Mouse (Mus musculus) hindbrain, postnatal 0 days (tissue): ENCODE measurements around the gene Anapc7. TPM values are rescaled to one million over a fixed set of nuclear protein-coding genes. Genes with fewer than 3 reads are reported as not detected.
A peak's percentile ranks its signal among the peaks of the same experiment; 100 is the strongest.

Experiments used
- ATAC-seq: fragments of 200-750 bp; cut with Nextera tagmentation; 2 replicates; pipeline ENCODE4 v1.8.0; 2017; ENCODE audit warnings: mild to moderate bottlenecking, moderate TSS enrichment, moderate library complexity
- DNase-seq: peaks from one replicate; pipeline ENCODE4 v3.0.0-alpha.2; 2015; ENCODE audit warnings: low spot score
- H3K27ac ChIP-seq: fragments of 300-500 bp; sonication (generic); 2 replicates; pipeline ENCODE4 v1.5.1; 2014; ENCODE audit warnings: mild to moderate bottlenecking
- H3K27me3 ChIP-seq: fragments of 300-500 bp; sonication (generic); 2 replicates; pipeline ENCODE4 v1.6.1; 2014; ENCODE audit warnings: low read length, mixed read lengths; ENCODE audit not compliant: insufficient read depth
- H3K36me3 ChIP-seq: fragments of 300-500 bp; sonication (generic); 2 replicates; pipeline ENCODE4 v1.6.1; 2014; ENCODE audit warnings: low read length, mixed read lengths; ENCODE audit not compliant: insufficient read depth
- H3K4me1 ChIP-seq: fragments of 300-500 bp; sonication (generic); 2 replicates; pipeline ENCODE4 v1.6.1; 2014; ENCODE audit warnings: antibody characterized with exemption, low read length, mixed read lengths; ENCODE audit not compliant: insufficient read depth
- H3K4me2 ChIP-seq: fragments of 300-500 bp; sonication (generic); 2 replicates; pipeline ENCODE4 v1.6.1; 2014; ENCODE audit warnings: low read depth, mild to moderate bottlenecking, low read length, moderate library complexity, mixed read lengths
- H3K4me3 ChIP-seq: fragments of 300-500 bp; sonication (generic); 2 replicates; pipeline ENCODE4 v1.5.1; 2014; ENCODE audit warnings: low read length
- H3K9ac ChIP-seq: fragments of 300-500 bp; sonication (generic); replicated peaks from 2 replicates; pipeline ENCODE4 v1.6.1; 2014; ENCODE audit warnings: mild to moderate bottlenecking, low read length, moderate library complexity, mixed read lengths
- H3K9me3 ChIP-seq: fragments of 300-500 bp; sonication (generic); 2 replicates; pipeline ENCODE4 v1.6.1; 2016; ENCODE audit warnings: low read length, mixed read lengths
- CTCF ChIP-seq: IDR thresholded peaks from 2 replicates; pipeline ENCODE4 v1.5.1; 2016; ENCODE audit warnings: antibody characterized with exemption, control low read depth, low read depth
- WGBS: fragments of 180-500 bp; shearing (Covaris S2); extraction: QIAGEN DNeasy Blood & Tissue Kit; methylation state at CpG from one replicate; pipeline ENCODE4 v1.1.7; 2014; 5-methylcytosine and 5-hydroxymethylcytosine counted together
- polyA plus RNA-seq: library from polyadenylated mRNA; unstranded; fragments of >200 nt; fragmentation: Nextera tagmentation; extraction: Ambion mirVana; gene quantifications from 2 replicates; pipeline ENCODE4 v1.2.1, GENCODE M21; 2015
- total RNA-seq: library from RNA; depleted of rRNA; stranded (reverse); fragments of >200 nt; gene quantifications from 2 replicates; pipeline ENCODE4 v1.2.3, GENCODE M21; 2014

The Anapc7 gene
- total and polyA plus RNA-seq, 2 experiments from 2014 or later: 32.0 to 44.6 TPM

DNA sequence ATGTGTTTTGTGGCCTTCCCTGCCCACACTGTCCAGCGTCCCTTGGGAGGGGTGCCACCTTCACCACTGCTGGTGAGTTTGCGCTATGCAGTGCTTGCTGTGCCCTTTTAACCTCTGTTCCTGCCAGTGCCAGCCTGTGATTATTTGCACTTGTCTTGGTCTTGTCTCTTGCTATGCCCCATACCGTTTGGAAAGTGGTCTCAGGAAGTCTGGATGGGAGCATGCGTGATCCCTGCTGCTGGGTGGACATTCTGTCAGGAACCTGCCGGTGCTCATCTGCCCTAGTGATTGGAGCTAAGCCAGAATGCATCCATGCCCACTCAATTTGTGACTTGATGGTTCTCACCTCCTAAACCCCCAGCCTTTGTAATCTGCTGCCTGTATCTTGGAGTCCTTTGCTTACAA, 29.4 kb downstream of the Anapc7 start:
- Histone ChIP-seq H3K9me3 (no peaks in the 10 kb centered on the region), H3K36me3 (peaks cover 39% of the 10 kb centered on the region), H3K4me3 (no peak overlapping the region), H3K9ac (no peak overlapping the region), H3K4me1 (no peaks in the 10 kb centered on the region), H3K4me2 (no peak overlapping the region), H3K27ac (no peak overlapping the region), H3K27me3 (no peaks in the 10 kb centered on the region)
- ATAC-seq (no peak), DNase-seq (no peak)
- no peak for TF ChIP-seq CTCF
- 58% methylated on average over 5 of the region's 5 CpGs for WGBS

GRCm38 (mm10) chr5:122451324-122451723, 29.8 kb downstream of the Anapc7 start:
- no peak overlapping the region for H3K9ac ChIP-seq
- H3K4me3 ChIP-seq: no peak overlapping the region
- peaks cover 40% of the 10 kb centered on the region for H3K36me3 ChIP-seq
- ATAC-seq (no peak), DNase-seq (no peak)
- no peak overlapping the region for H3K27ac ChIP-seq
- no peaks in the 10 kb centered on the region for H3K9me3 ChIP-seq
- 84% methylated on average over 5 of the region's 5 CpGs for WGBS
- H3K4me2 ChIP-seq: no peak overlapping the region
- no peak for TF ChIP-seq CTCF
- H3K4me1 ChIP-seq: no peaks in the 10 kb centered on the region
- H3K27me3 ChIP-seq: no peaks in the 10 kb centered on the region

GRCm38 (mm10) chr5:122452194-122452593, 30.7 kb downstream of the Anapc7 start:
- DNase-seq: no peak
- ATAC-seq: no peak
- Histone ChIP-seq H3K36me3 (peaks cover 45% of the 10 kb centered on the region), H3K27me3 (no peaks in the 10 kb centered on the region), H3K4me1 (no peaks in the 10 kb centered on the region), H3K4me2 (no peak overlapping the region), H3K27ac (0 out of 2 replicates have a peak overlapping the region, but pooled peaks have one; percentile 4), H3K4me3 (no peak overlapping the region), H3K9me3 (no peaks in the 10 kb centered on the region), H3K9ac (no peak overlapping the region)
- WGBS: 80% methylated on average over 7 of the region's 7 CpGs
- TF ChIP-seq CTCF: no peak

DNA sequence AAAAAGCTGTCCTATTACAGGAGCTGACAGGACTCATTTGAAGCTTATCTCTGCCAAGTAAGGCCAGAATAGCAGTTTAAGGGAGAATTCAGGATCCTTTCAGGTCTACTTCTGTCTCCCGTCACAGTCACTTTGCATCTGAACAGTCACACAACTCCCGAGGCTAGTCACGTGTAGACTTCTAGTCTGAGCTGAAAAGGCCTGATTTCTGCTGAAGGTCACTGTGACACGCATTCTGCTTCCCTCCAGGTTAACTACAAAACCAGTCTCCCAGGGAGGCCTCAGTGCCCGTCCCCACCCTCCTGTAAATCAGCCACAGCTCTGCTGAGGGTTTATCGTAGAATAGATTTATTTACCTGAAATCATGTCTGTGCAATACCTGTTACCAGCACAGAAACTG, 31.7 kb downstream of the Anapc7 start:
- no peak for TF ChIP-seq CTCF
- Histone ChIP-seq H3K4me2 (no peak overlapping the region), H3K4me3 (no peak overlapping the region), H3K36me3 (peaks cover 55% of the 10 kb centered on the region), H3K9me3 (no peaks in the 10 kb centered on the region), H3K27ac (no peak overlapping the region), H3K4me1 (no peaks in the 10 kb centered on the region), H3K9ac (no peak overlapping the region), H3K27me3 (no peaks in the 10 kb centered on the region)
- no peak for ATAC-seq
- DNase-seq: no peak
- 66% methylated on average over 6 of the region's 6 CpGs for WGBS

DNA sequence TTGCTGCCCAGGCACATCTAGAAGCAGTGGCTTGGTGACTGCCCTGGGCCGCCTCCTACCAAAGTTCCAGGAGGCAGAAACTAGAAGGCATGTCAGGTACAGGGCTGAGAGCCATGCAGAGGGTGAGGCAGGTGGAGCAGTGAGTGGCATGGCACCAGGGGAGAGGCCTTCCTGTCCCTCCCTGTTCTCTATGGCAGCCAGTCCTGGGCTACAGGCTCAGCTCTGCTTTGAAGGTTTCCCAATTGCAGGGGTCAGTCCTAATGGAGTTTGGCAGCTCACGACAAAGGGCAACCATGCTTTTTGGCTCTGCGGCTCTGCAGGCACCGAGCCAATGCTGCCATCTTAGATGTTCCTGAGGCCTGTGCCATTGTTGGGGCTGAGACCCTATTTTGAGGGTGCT, 32.9 kb downstream of the Anapc7 start:
- Histone ChIP-seq H3K4me1 (no peaks in the 10 kb centered on the region), H3K27me3 (no peaks in the 10 kb centered on the region), H3K36me3 (peaks cover 67% of the 10 kb centered on the region), H3K9me3 (no peaks in the 10 kb centered on the region), H3K4me3 (no peak overlapping the region), H3K9ac (no peak overlapping the region), H3K4me2 (no peak overlapping the region), H3K27ac (no peak overlapping the region)
- DNase-seq: peak; percentile 40
- no peak for ATAC-seq
- TF ChIP-seq CTCF: no peak
- 77% methylated on average over 4 of the region's 4 CpGs for WGBS

- TF ChIP-seq CTCF: no peak
- H3K9me3 ChIP-seq: no peaks in the 10 kb centered on the region
Measured at GRCm38 (mm10) chr5:122454883-122455282, 33.4 kb downstream of the Anapc7 start.

DNA sequence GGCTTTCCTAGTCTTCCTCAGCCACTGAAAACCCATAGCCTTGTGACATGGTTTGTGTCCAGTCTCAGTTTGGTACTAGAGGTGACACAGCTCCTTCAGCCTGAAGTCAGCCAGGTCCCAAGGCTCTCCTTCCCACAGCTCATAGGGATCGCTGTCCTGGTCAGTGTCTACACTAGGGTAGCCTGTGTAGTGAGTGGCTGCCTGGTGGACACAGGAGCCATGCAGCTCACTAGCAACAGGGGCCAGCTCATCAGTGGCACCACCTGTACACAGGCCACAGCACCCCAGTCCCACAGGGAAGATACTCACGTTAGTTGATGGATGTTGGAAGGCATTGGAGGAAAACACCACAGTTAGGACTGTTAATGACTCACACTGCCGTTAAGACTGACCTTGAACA, 34.1 kb downstream of the Anapc7 start:
- no peak overlapping the region for H3K9ac ChIP-seq
- TF ChIP-seq CTCF: no peak
- WGBS: 86% methylated on average over 3 of the region's 3 CpGs
- H3K9me3 ChIP-seq: no peaks in the 10 kb centered on the region
- no peak for DNase-seq
- H3K4me2 ChIP-seq: no peak overlapping the region
- ATAC-seq: no peak
- H3K27ac ChIP-seq: no peak overlapping the region; the same call in 1 of the 2 replicates
- H3K4me1 ChIP-seq: no peaks in the 10 kb centered on the region
- H3K36me3 ChIP-seq: peaks cover 79% of the 10 kb centered on the region
- no peaks in the 10 kb centered on the region for H3K27me3 ChIP-seq
- H3K4me3 ChIP-seq: no peak overlapping the region

More at GRCm38 (mm10) chr5:122454883-122455282, 33.4 kb downstream of the Anapc7 start:
- DNase-seq: no peak
- no peak overlapping the region for H3K27ac ChIP-seq
- no peak overlapping the region for H3K4me3 ChIP-seq
- H3K4me1 ChIP-seq: no peaks in the 10 kb centered on the region
- no peak for ATAC-seq
- H3K27me3 ChIP-seq: no peaks in the 10 kb centered on the region
- peaks cover 72% of the 10 kb centered on the region for H3K36me3 ChIP-seq
- WGBS: 85% methylated on average over 3 of the region's 3 CpGs
- no peak overlapping the region for H3K9ac ChIP-seq
- no peak overlapping the region for H3K4me2 ChIP-seq
